Mouse (Mus musculus): ENCODE results near the gene E2f2.

E2f2 gene

GRCm38 (mm10) chr4:136240955-136241354 lies 68.8 kb downstream of the E2f2 start:
- no peak for DNase-seq (ENCODE audit: low spot score in 2 of 2)

GRCm38 (mm10) chr4:136242065-136242703 lies 70.0 kb downstream of the E2f2 start:
- DNase-seq (ENCODE audit: low spot score in 2 of 2): no peak

GRCm38 (mm10) chr4:136242728-136243127 lies 70.5 kb downstream of the E2f2 start:
- DNase-seq (ENCODE audit: low spot score in 2 of 2): no peak

GRCm38 (mm10) chr4:136244208-136244607 lies 72.0 kb downstream of the E2f2 start:
- DNase-seq (ENCODE audit: low spot score in 2 of 2): no peak
